Mouse (Mus musculus): Measurements from ENCODE around the gene Supt3.

The Supt3 gene

GRCm38 (mm10) chr17:44776738-44777270 is at the start of gene Supt3:
Gene Supt3 (plus strand): TSS chr17:44777152.
- DNase-seq: peak; percentile 96

GRCm38 (mm10) chr17:44727675-44728074 is 49.3 kb upstream of the Supt3 start:
- no peak for DNase-seq

- no peak for DNase-seq
These were observed 48.5 kb upstream of the Supt3 start for GRCm38 (mm10) chr17:44728464-44728863.

GRCm38 (mm10) chr17:44733544-44734310 is 43.2 kb upstream of the Supt3 start:
- no peak for DNase-seq

DNA sequence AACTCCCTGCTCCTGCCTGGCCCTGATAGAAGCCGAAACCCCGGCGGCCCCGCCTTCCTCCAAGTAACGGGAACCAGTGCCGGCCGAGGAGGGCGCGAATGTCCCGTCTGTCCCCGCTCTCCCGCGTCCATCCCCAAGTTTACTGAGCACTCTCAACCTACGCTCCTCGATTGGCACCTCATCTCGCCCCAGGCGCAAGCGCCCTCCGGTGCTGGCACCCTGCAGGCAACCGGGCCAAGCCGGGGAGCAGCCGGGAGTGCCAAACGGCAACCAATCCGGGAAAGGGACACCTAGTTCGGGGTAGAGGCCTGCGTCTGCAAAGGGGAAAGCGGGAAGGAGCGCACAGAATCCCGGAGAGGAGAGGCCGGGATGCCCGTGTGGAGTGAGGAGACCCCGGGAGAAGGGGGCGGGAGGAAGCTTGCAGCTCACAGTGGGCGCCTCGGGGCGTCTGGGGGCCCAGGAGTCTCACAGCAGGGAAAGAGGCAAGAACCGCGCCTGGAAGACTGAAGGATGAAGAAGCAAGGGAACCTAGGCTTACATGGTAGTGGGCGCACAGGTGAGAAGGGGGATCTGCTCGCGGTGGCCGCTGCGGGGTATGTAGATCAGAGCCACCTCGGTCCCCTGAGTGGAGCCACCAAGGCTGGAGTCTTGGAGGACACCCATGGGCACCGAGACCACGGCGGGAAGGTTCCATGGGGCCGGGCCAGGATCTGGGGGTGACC is 42.3 kb upstream of the Supt3 start:
- DNase-seq: no peak

GRCm38 (mm10) chr17:44735223-44735990 is 41.5 kb upstream of the Supt3 start:
- DNase-seq: no peak

DNA sequence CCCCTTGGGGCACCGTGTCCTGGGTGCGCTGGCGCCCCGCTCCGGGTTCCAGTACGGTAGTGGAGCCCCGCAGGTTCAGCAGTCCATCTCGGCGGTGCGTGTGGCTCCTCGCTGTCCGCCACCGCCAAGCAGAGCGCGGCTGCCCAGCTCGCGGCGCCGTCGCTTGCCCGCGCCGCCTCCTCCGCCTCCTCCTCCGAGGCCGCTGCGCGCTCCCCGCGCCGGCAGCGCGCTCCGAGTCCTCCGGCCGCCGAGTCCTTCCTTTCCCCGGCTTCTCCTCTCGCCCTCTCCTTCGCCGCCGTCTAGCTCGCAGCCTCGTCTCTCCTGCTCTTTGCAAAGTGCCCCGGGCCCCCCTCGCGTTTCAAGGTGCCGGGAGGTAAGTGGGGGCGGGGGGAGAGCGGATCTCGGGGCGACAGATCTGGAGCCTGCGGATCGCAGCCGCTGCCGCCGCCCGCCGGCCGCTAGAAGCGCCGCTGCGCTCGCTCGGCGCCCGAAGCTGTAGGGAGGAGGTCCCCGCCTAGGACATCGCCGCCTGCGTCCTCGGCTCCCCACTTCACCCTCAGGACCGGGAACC is 40.9 kb upstream of the Supt3 start:
- DNase-seq: peak; percentile 49

- no peak for DNase-seq
These were observed 39.5 kb upstream of the Supt3 start for GRCm38 (mm10) chr17:44737275-44738120.

DNA sequence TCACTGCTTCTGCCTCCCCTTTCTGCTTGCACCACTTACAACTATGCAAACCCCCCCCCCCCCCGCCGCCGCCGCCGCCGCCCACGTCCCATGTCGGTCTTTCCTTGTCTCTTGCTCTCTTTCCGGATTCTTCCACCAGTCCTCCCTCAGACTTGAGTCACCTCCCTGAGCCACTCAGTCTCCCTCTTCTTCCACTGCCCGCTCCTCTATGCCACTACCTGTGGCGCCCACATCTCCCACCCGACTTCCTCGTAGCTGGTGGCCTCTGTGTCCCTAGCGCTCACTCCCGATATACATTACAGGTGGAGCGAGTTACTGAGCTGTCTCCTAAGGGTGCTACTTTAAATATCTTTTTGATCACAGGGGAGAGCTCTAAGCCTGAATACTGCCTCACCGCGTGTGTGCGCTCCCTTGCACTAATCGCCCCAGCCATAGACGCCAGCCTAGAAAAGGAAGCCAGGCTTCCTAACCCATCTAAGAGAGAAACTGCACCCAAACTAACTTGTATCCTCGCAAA is 38.8 kb upstream of the Supt3 start:
- no peak for DNase-seq

- DNase-seq: no peak
These were observed 34.7 kb upstream of the Supt3 start for GRCm38 (mm10) chr17:44742246-44742645.

DNA sequence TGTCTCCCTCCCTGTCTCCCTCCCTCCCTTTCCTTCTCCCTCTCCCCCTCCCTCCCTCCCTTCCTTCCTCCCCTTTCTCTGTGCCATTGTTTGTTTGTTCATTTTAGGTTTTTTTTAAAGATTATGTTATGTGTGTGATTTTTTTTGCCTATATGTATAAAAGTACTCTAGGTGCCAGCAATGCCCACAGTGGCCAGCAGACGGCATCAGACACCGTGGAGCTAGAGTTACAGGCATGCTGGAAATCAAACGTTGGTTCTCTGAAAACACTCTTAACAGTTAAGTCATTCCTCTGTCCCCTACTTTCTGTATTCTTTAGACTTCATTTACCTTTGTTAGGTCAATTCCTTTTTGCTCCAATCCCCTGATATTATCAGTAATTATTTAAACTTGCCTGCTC is 33.2 kb upstream of the Supt3 start:
- no peak for DNase-seq

DNA sequence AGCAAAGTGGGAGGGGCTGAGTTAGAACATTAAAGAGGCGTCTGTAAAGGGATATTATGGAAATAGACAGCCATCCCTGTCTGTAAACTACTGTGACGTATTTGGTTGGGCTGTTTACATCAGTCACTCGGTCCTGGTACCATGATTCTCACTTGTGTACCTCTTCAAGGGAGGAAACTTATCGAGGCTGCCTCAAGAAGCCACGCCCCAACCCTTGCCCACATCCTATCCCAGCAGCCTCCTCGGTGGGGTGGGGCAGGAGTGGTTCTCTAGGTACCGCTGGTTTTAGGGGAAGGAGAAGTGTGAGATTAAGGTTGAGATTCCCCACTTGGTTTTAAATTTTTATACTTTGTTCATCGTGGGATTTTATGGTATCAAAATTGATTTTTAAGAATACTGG is 31.6 kb upstream of the Supt3 start:
- DNase-seq: no peak

DNA sequence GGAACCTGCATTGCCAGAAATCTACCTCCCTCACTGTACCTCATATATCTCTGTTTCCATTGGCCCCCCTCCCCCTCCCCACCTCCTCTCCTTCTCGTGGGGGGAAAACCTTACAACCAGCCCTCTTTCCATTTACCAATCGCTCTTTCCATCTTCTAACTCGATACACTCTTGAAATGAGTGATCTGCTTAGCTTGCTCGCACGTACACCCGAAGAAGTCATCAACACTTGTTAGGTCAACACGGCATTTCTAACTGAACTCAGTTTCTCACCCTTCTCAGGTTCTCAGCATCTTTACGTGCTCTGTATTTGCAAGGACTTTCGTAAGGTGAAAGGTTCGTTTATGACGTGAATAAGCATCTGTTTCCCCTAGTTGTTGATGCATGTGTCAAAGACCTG is 10.6 kb upstream of the Supt3 start:
- no peak for DNase-seq

GRCm38 (mm10) chr17:44766975-44767374 is 10.0 kb upstream of the Supt3 start:
- DNase-seq: no peak

DNA sequence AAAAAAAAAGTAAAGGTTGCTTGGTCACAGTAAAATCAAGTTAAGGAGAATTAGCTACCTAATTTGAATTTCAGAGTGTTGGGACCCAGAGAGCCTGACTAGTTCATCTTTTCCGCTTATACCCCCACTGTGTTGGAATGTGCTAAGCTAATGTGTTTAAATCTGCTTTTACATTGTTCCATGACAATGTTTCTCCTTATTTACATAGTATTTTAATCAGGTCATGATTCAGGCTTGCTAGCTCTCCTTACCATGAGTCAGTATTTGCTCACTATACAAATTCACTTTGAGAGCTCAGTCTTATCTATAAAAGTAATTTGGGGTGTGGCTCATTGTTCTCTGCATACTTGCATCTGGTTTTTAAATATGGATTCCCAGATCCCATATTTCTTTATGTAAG is 9.6 kb upstream of the Supt3 start:
- DNase-seq: no peak

- no peak for DNase-seq
These were observed 8.4 kb upstream of the Supt3 start for GRCm38 (mm10) chr17:44768522-44768921.

- no peak for DNase-seq
These were observed 6.1 kb upstream of the Supt3 start for GRCm38 (mm10) chr17:44770871-44771270.

GRCm38 (mm10) chr17:44772576-44772975 is 4.4 kb upstream of the Supt3 start:
- no peak for DNase-seq

DNA sequence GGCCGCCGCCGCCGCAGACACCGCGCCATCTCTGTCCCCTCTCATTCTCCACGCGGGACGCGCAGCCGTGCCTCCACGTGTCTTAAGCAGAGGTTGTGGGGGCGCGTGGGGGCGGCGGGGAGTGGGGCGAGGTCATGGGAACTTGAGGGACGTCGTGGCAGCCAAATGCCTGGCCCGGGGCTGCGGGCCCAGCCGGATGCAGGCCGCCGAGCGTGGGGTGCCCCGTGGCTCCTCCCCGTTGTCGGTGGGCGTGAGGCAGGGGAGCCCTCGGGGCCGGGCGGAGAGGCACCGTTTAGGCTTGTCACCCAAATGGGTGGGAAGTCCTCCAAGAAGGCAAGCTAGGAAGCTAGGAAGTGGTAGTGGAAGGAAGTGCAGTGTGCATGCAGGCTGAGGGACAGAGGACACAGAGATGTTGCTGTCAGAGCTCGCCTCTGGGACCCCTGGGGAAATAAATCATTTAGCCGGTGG is 419 bp downstream of the Supt3 start:
- peak; percentile 63 for DNase-seq

DNA sequence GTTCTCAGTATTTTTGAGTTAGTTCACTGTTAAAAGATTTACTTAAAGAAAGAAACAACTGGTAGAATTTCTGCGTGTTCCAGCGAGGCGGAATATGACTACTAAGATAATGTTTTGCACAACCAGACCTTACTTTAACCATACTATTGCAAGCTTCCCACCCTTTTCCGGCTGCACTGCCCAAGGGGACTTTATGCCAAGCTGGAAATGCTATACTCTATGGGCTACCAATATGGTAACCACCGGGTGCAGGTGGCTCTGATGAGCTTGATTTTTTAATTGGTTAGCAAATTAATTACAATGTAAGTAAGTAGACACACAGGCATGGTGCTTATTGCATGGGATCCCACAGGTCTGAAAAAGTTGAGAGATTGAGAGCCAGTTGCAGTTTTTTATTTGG is 1.2 kb downstream of the Supt3 start:
- DNase-seq: no peak

- DNase-seq: no peak
These were observed 3.4 kb downstream of the Supt3 start for GRCm38 (mm10) chr17:44780353-44780752.

- DNase-seq: no peak
These were observed 5.4 kb downstream of the Supt3 start for GRCm38 (mm10) chr17:44782366-44782765.
